Mouse (Mus musculus): ENCODE results near the gene Pdlim1.

GRCm38 (mm10) chr19:40290099-40290724, 18.6 kb upstream of the Pdlim1 start:
- TF ChIP-seq CTCF (IDR thresholded peaks at IDR 0.05; ENCODE audit: low read depth, low read length), result no peak
- TF ChIP-seq POLR2A (IDR thresholded peaks at IDR 0.05; ENCODE audit: borderline replicate concordance, low read depth, low read length), result no peak

Measured in bone marrow macrophage, adult 2 months (primary cell).